Mouse (Mus musculus) layer of hippocampus, postnatal 36 days (tissue): Measurements from ENCODE around the gene Ctf2. TPM values are rescaled to one million over a fixed set of nuclear protein-coding genes. Genes with fewer than 3 reads are reported as not detected.

Experiments used
- DNase-seq, 2 experiments: peaks; one replicate each; pipeline ENCODE4 v3.0.0; 2022
- total RNA-seq, 2 experiments: library from RNA; stranded (reverse); gene quantifications; 2 replicates each; pipeline ENCODE4 v1.2.3; 2021

The Ctf2 gene
- total RNA-seq, 2 experiments from 2014 or later, result not detected

DNA sequence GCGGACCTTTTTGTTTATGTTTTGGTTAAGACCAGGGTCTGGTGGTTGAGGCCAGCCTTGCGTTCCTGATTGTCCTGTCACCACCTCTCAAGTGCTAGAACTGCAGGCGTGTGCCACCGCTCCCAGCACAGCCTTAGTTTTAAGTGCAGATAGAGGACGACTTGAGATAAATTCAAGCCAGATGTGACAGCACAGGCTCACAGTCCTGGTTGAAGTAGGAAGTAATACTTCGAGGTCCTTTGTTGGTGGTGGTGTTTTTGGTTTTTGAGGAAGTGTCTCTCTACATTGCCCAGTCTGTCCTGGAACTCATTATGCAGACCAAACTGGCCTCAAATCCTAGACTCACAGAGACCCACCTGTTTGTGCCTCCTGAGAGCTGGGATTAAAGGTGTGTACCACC, 27.8 kb upstream of the Ctf2 start:
- DNase-seq, result no peak

GRCm38 (mm10) chr7:127753741-127754140, 21.8 kb upstream of the Ctf2 start:
- no peak for DNase-seq

DNA sequence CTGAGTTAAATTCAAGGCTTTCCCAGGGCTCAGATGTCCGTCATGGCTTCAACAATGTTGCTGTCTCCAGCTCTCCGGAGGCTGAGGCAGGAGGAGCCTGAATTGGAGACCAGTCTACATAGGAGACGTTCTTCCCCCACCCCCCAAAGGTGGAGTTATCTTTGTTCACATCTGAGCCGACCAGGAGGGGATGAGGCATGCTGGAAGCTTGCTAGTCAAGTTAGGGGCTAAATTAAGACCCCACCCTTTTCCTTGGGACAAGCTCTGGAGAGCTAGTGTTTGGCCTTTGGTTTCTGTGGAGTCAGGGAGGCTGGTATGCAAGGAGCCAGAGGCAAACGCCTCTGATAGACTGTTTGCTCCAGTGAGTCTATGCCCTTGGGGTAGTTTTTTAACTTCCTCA, 21.2 kb upstream of the Ctf2 start:
- DNase-seq, result no peak

DNA sequence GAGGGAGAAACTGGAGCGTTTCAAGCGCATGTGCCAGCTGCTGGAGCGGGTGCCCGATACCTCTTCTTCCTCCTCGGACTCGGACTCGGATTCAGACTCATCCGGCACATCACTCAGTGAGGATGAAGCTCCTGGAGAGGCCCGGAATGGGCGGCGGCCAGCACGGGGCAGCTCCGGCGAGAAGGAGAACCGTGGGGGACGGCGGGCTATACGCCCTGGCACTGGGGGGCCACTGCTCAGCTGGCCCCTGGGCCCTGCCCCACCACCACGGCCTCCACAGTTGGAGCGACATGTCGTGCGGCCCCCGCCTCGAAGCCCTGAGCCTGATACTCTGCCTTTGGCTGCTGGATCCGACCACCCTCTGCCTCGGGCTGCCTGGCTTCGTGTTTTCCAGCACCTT, 20.1 kb upstream of the Ctf2 start:
- DNase-seq, result no peak

DNA sequence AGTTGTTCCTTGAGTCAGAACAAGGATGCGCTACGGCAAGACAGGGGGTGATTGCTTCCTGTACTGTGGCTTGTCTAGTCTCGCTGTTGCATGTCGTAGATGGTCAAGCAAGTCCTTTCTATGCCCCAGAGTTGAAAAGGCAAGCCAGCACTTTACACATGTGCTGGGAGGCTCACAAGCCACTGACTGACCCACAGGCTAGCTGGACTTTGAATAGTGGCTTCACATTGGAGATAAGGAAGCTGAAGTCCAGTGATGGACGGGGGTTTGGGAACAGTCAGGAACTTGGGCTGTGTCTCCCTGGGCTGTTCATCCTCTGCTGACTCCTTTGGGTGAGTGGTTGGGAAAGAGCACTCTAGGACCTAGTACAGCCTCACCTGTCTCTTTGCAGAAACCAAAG, 19.7 kb upstream of the Ctf2 start:
- no peak for DNase-seq

DNA sequence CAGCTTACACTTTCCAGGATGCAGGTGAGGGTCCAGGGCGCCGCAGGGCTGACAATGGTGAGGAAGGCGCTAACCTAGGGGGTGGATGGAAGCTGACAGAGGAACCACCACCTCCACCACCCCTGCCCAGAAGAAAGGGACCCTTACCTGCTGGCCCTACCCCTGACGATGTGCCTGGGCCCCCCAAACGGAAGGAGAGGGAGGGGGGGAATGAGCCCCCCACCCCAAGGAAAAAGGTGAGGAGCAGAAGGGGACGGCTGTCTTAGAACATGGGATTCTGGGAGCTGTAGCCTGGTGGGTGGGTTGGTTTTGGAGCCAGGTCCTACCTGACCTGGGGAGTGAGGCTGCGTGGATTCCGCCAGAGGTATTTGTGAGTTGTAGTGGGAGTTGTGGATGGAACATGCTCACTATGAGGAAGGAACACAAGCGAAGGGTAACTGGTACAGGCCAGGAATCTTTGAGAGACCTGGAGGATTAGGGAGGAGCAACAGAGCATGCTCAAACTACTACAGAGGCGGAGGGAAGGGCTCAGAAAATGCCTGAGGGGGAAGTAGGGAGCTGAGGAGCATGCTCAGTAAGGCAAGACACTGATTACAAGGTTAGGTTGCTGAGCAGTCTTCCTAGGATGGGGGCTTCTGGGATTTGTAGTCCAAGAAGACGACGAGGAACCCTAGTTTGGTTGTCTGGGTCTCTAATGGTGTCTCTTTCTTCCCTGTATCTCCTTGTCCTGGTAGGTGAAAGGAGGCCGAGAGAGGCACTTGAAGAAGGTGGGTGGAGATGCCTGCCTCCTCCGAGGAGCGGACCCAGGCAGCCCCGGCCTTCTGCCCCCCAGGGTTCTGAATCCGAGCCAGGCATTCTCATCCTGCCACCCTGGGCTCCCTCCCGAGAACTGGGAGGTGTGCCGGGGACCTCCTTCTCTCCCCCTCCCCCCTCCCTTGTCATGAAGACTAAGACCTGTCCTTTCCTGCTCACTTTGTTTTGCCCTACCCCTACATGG, 18.5 kb upstream of the Ctf2 start:
- DNase-seq, result peak in 1 of 2 experiments; percentile 32

GRCm38 (mm10) chr7:127748235-127748560, 16.2 kb upstream of the Ctf2 start:
- DNase-seq, result no peak

GRCm38 (mm10) chr7:127747559-127748234, 15.7 kb upstream of the Ctf2 start:
- DNase-seq, result no peak

GRCm38 (mm10) chr7:127746494-127747491, 14.8 kb upstream of the Ctf2 start:
- no peak for DNase-seq

DNA sequence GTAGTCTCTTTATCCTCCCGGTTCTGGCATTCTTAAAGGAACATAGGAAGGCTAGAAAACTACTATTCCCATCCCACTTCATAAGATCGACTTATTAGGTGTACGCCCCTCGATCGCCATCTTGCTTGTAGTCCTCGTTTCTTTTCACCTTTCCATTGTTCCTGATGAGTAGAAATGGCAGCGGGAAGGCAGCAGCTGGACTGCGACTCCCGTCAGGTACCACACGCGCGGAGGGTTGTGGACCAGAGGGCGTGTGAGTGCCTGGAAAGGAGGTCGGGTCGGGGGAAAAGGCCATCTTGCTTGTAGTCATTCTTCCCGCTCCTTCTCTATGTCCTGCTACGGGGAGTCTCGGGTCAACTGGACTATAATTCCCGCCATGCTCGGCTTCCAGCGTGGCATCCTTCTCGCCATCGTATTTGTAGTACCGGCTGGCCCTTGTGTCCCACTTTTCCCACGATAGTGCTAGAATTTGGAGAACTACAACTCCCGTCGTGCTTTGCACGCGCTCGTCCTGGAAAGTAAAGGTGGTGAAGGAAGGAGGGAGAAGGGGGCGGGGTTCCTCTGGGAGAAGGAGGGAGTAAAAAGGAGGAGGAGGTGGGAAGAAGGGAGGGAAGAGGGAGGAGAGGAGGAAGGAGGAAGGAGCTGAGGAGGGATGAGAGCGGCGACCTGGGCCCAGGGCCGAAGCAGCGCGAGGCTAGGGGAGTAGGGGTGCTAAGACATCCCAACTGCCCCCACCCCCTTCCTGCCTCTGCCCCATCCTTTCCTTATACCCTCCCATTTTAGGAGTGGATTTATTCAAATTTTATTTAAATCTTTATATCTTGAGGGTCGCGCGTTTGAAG, 13.9 kb upstream of the Ctf2 start:
- peak; percentile 97 for DNase-seq

GRCm38 (mm10) chr7:127745251-127745651, 13.3 kb upstream of the Ctf2 start:
- DNase-seq, result peak; percentile 92 to 94

DNA sequence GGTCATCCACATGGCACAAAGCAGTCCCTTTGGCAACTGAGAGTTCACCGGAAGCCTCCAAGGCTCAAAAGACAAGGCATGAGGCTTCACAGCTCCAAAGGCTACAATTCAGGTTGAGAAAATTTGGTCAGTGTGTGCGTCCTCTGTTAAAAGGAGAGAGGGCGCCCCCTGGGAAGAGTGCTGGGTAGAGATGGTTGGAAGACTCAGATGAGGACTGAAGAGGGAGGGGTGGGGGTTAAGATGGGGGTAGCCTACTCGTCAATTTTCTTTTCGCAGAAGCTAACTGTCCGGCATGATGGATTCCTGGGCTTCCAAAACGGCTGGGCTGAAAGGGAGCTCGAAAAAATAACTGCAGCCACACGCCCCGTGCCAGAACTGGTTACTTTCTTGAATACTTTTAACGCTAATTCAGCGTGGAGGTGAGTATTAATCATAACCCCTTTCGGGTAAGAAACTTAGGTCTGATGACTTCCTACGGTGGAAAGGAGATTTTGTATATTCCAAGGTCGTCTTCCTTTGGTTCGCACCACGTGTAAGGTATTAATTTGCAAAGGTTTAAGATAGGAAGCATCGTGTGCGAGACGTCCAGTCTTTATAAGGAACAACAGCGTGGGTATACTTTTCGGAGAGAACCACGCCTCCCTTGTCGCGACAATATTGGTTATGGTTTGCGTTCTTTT, 12.5 kb upstream of the Ctf2 start, which contains the start of gene Fbxl19:
Fbxl19 (plus strand) TSS at position 178 of the 680 bp plus-strand sequence.
- peak; percentile 67 to 73 for DNase-seq

DNA sequence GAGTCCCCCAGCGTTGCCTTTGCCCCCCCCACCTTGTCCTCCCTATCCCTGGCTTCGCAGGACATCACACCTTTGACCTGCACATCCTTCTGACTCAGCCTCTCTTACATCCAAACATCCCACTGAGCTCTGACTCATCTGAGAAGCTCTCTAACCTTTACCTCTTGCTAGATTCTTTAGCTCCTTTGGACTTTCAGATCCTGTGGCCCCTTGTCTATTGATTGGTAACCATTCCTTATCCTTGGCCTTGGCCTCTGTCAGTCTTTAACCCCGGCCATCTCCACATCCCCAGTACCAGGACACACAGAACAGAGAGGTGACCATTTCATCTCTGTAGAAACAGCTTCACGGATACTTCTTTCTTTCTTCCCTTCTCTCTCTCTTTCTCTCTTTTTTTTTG, 1.8 kb downstream of the Ctf2 start:
- DNase-seq, result no peak

DNA sequence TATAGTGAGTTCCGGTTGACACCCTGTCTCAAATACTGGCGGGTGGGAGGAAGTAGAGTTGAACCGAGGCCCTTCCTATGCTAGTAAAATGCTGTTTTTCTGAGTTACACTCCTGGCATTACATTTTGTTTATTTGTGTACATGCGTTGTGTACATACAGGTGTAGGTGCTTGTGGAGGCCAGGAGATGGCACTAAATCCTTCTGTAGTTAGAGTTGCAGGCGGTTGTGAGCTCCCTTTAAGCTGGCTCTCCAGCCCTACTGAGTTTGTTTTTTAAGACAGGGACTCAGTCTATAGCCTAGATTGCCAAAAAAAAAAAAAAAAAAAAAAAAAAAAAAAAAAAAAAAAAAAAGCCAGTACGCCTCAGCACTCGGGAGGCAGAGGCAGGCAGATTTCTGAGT, 4.1 kb downstream of the Ctf2 start:
- no peak for DNase-seq

DNA sequence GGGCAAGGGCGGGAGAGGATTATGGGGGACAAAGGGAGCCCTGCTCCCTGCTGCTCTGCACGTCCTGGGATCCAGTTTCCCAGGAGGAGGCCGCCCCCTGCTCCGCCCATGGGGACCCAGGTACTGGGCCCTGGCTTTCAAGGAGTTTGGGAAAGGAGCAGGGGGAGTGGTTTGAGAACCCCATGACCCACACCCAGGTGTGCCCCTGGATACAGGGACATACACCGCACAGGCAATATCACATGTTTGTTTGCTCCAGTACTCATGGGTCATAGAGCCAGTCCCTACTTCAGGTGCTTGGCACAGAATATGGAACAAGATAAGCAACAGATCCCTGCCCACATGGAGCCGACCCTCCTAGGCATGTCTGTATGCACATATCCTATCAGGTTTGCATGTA, 6.0 kb downstream of the Ctf2 start:
- no peak for DNase-seq

- no peak for DNase-seq
These were observed 6.5 kb downstream of the Ctf2 start for GRCm38 (mm10) chr7:127725490-127725889.

DNA sequence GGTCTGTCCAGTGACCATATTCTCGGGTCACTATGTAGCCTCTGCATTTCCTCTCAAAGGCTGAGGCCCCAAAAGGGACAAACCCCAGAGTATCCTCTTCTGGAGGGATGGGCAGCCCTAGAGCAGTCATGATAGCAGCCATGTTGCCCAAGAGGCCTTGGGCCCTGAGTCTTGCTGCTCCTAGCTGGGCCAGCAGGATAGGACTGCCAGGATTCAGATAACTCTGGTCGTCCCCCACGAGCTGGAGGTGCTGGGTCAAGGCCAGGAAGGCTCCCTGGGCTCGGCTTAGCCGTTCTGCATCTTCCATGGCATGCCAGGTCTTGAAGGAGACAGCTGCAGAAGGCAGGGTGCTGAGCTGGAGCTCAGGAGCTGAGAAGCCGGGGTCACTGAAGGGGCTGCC, 12.7 kb downstream of the Ctf2 start:
- DNase-seq, result no peak

- no peak for DNase-seq
These were observed 13.6 kb downstream of the Ctf2 start for GRCm38 (mm10) chr7:127718339-127718738.

- DNase-seq, result peak; percentile 52 to 57
These were observed 15.0 kb downstream of the Ctf2 start for GRCm38 (mm10) chr7:127716992-127717391.

- no peak for DNase-seq
These were observed 17.1 kb downstream of the Ctf2 start for GRCm38 (mm10) chr7:127714816-127715215.
